Mouse (Mus musculus): ENCODE data around the gene Skiv2l. TPM values are rescaled to one million over a fixed set of nuclear protein-coding genes. Genes with fewer than 3 reads are reported as not detected.

Gene Skiv2l
- total and polyA plus RNA-seq, 3 experiments: 34.9 to 47.0 TPM; not detected in 1

DNA sequence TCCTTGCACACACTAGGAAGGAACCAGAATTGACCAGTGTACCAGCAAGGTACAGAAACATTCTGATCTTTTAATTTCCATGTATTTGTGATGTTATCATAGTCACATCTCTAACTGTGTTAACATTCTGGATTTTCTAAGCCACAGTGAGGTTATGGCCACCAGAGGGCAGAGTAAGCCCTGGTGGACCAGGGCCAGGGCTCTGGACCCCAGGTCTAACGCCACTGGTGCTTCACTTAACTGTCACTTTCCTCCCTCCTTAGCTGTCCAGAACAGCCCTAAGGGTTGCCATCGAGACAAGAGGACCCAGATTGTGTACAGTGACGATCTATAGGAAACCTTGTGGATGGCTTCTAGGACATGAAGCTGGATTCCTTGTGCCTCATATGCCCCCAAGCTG is 5.8 kb upstream of the Skiv2l start:
- DNase-seq (ENCODE audit: low read depth, low spot score): peak; percentile 43
- no peaks in the 10 kb centered on the region for H3K9me3 ChIP-seq (replicated peaks; ENCODE audit: insufficient read depth, low read length)
- H3K4me1 ChIP-seq (ENCODE audit: control insufficient read depth in 1 of 2, insufficient read depth in 2 of 2, low read length in 2 of 2): peaks cover 0 to 3% of the 10 kb centered on the region in 2 experiments; a peak in 2 of 4 replicates
- no peak overlapping the region for H3K9ac ChIP-seq (ENCODE audit: control insufficient read depth, low read depth, low read length, poor library complexity, severe bottlenecking)
- peaks cover 0 to 5% of the 10 kb centered on the region in 2 experiments; a peak in 2 of 4 replicates for H3K36me3 ChIP-seq (ENCODE audit: control insufficient read depth in 1 of 2, insufficient read depth in 2 of 2, low read length in 2 of 2)
- no peak overlapping the region for H3K27ac ChIP-seq (ENCODE audit: control insufficient read depth, low read depth, low read length)
- no peak overlapping the region for H3K4me3 ChIP-seq (ENCODE audit: control insufficient read depth in 1 of 2, insufficient read depth in 1 of 2, low read depth in 2 of 2, low read length in 2 of 2)
- peaks cover 7% of the 10 kb centered on the region for H3K79me2 ChIP-seq (ENCODE audit: control insufficient read depth, insufficient read depth, low read length, poor library complexity)
- TF ChIP-seq E2F4 (IDR thresholded peaks at IDR 0.05; ENCODE audit: borderline replicate concordance, low read depth, low read length) (no peak), ZC3H11A (IDR thresholded peaks at IDR 0.05; ENCODE audit: low read depth, low read length) (peak; percentile 37; the same call in 1 of the 2 replicates), SMC3 (IDR thresholded peaks at IDR 0.05; ENCODE audit: low read depth, low read length) (peak; percentile 85), CHD2 (IDR thresholded peaks at IDR 0.05; ENCODE audit: low read length) (no peak), USF2 (IDR thresholded peaks at IDR 0.05; ENCODE audit: borderline replicate concordance in 1 of 2, insufficient read depth in 1 of 2, low read depth in 1 of 2, low read length in 2 of 2) (no peak), EP300 (IDR thresholded peaks at IDR 0.05; ENCODE audit: low read depth in 1 of 2, low read length in 2 of 2) (no peak), GABPA (IDR thresholded peaks at IDR 0.05; ENCODE audit: low read depth, low read length) (no peak), MAX (IDR thresholded peaks at IDR 0.05; ENCODE audit: low read length) (no peak), CTCF (IDR thresholded peaks at IDR 0.05 in 2 of 3, conservative IDR thresholded peaks at IDR 0.05 in 1 of 3; ENCODE audit: control insufficient read depth in 1 of 3, insufficient read depth in 1 of 3, low read depth in 2 of 3, low read length in 3 of 3, poor library complexity in 1 of 3, severe bottlenecking in 1 of 3) (peak; percentile 75 to 81 (median 78)), HCFC1 (IDR thresholded peaks at IDR 0.05; ENCODE audit: low read depth, low read length) (no peak), MEF2A (IDR thresholded peaks at IDR 0.05; ENCODE audit: extremely low read depth, insufficient replicate concordance, low read depth, low read length, poor library complexity, severe bottlenecking) (no peak), RAD21 (IDR thresholded peaks at IDR 0.05; ENCODE audit: low read depth, low read length) (peak; percentile 61)
- no peaks in the 10 kb centered on the region for H3K27me3 ChIP-seq (ENCODE audit: control insufficient read depth in 1 of 2, insufficient read depth in 2 of 2, low read length in 2 of 2)

DNA sequence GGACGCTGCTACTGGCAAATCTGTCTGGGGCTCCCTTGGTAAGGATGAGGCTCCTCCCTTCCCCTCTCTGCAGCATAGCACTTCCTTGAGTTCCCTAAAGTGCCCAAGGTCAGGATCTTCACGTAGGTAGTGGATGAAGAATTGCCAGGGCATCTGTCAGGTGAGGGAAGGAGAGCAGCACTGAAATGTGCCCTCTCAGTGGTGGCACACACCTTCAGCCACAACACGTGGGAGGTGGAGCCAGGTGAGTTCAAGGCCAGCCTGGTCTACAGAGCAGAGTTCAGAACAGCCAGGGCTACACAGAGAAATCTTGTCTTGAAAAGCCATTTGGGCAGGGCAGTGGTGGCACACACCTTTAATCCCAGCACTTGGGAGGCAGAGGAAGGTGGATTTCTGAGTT is 4.8 kb upstream of the Skiv2l start:
- Histone ChIP-seq H3K36me3 (ENCODE audit: control insufficient read depth in 1 of 2, insufficient read depth in 2 of 2, low read length in 2 of 2) (peaks cover 0 to 5% of the 10 kb centered on the region in 2 experiments; a peak in 2 of 4 replicates), H3K27me3 (ENCODE audit: control insufficient read depth in 1 of 2, insufficient read depth in 2 of 2, low read length in 2 of 2) (no peaks in the 10 kb centered on the region), H3K4me1 (ENCODE audit: control insufficient read depth in 1 of 2, insufficient read depth in 2 of 2, low read length in 2 of 2) (peaks cover 0 to 3% of the 10 kb centered on the region in 2 experiments; a peak in 2 of 4 replicates), H3K4me3 (ENCODE audit: control insufficient read depth in 1 of 2, insufficient read depth in 1 of 2, low read depth in 2 of 2, low read length in 2 of 2) (no peak overlapping the region), H3K9ac (ENCODE audit: control insufficient read depth, low read depth, low read length, poor library complexity, severe bottlenecking) (no peak overlapping the region), H3K27ac (ENCODE audit: control insufficient read depth, low read depth, low read length) (no peak overlapping the region), H3K79me2 (ENCODE audit: control insufficient read depth, insufficient read depth, low read length, poor library complexity) (peaks cover 12% of the 10 kb centered on the region), H3K9me3 (replicated peaks; ENCODE audit: insufficient read depth, low read length) (no peaks in the 10 kb centered on the region)
- TF ChIP-seq UBTF (IDR thresholded peaks at IDR 0.05; ENCODE audit: borderline replicate concordance, insufficient read depth, low read depth, low read length) (no peak), MAX (IDR thresholded peaks at IDR 0.05; ENCODE audit: low read length) (no peak), TCF12 (IDR thresholded peaks at IDR 0.05; ENCODE audit: low read depth, low read length) (no peak), TBP (IDR thresholded peaks at IDR 0.05; ENCODE audit: low read depth, low read length) (no peak), TAL1 (IDR thresholded peaks at IDR 0.05; ENCODE audit: low read length) (no peak), SIN3A (IDR thresholded peaks at IDR 0.05; ENCODE audit: low read length) (no peak), ZC3H11A (IDR thresholded peaks at IDR 0.05; ENCODE audit: low read depth, low read length) (no peak), MAFK (IDR thresholded peaks at IDR 0.05; ENCODE audit: borderline replicate concordance, low read depth, low read length) (no peak), POLR2AphosphoS5 (IDR thresholded peaks at IDR 0.05; ENCODE audit: borderline replicate concordance, low read depth, low read length) (no peak), ZMIZ1 (IDR thresholded peaks at IDR 0.05; ENCODE audit: low read depth, low read length) (no peak), RAD21 (IDR thresholded peaks at IDR 0.05; ENCODE audit: low read depth, low read length) (no peak)
- no peak for DNase-seq (ENCODE audit: low read depth, low spot score)
